Mouse (Mus musculus) layer of hippocampus, postnatal 14 days (tissue): ENCODE data around the gene Sigmar1. TPM values are rescaled to one million over a fixed set of nuclear protein-coding genes. Genes with fewer than 3 reads are reported as not detected.

Experiments used
- total RNA-seq, 2 experiments: library from RNA; stranded (reverse); gene quantifications; 2 replicates each; pipeline ENCODE4 v1.2.3; 2021

The Sigmar1 gene
- total RNA-seq, 2 experiments from 2014 or later, result 40.2 to 44.2 TPM

Other genes with a start within 250 kb of the Sigmar1 start
- 10 to 100 TPM in 1 of 2 experiments, 1 to 10 TPM in 1; 4.0 to 10.3 TPM for gene 1110017D15Rik, start 238.8 kb downstream of the Sigmar1 start, total RNA-seq
- 100 to 1,000 TPM; 170 to 187 TPM for gene Fam219a, start 186.6 kb downstream of the Sigmar1 start, total RNA-seq
- 10 to 100 TPM in 1 of 2 experiments, 1 to 10 TPM in 1; 7.2 to 13.3 TPM for gene Dnaic1, start 186.4 kb downstream of the Sigmar1 start, total RNA-seq
- 10 to 100 TPM; 61.0 to 69.8 TPM for gene Enho, start 115.8 kb downstream of the Sigmar1 start, total RNA-seq
- gene Cntfr, start 59.1 kb downstream of the Sigmar1 start, total RNA-seq, result 10 to 100 TPM; 84.4 to 89.5 TPM
- 10 to 100 TPM; 26.8 to 29.2 TPM for gene Il11ra1, start 56.2 kb downstream of the Sigmar1 start, total RNA-seq
- 10 to 100 TPM; 26.7 to 31.1 TPM for gene Rpp25l, start 42.6 kb downstream of the Sigmar1 start, total RNA-seq
- 100 to 1,000 TPM; 161 to 163 TPM for gene Dctn3, start 33.0 kb downstream of the Sigmar1 start, total RNA-seq
- not detected for gene Arid3c, start 25.0 kb downstream of the Sigmar1 start, total RNA-seq
- gene Galt, start 929 bp downstream of the Sigmar1 start, total RNA-seq, result 10 to 100 TPM; 50.0 to 54.2 TPM
- 100 to 1,000 TPM; 118 to 125 TPM for gene Ccl27a, start 18.1 kb upstream of the Sigmar1 start, total RNA-seq
- not detected for gene Gm21541, start 147.5 kb upstream of the Sigmar1 start, total RNA-seq
- gene Gm20878, start 185.4 kb upstream of the Sigmar1 start, total RNA-seq, result 10 to 100 TPM; 11.7 to 15.9 TPM
- gene Fam205a4, start 209.9 kb upstream of the Sigmar1 start, total RNA-seq, result 1 to 10 TPM in 1 of 2 experiments, under 1 TPM in 1; 0.45 to 1.7 TPM